Mouse (Mus musculus) embryo, embryonic 10.5 days (tissue): ENCODE measurements around the gene Eme1.
A peak's percentile ranks its signal among the peaks of the same experiment; 100 is the strongest.
"Not testable (repeated sequence)": the region's sequence is repeated elsewhere in the genome, so short reads cannot be mapped to it uniquely, and the experiment has no call there.

Source experiments
- DNase-seq: peaks from one replicate; pipeline ENCODE4 v3.0.0-alpha.2; 2015; ENCODE audit warnings: low spot score

Gene Eme1

GRCm38 (mm10) chr11:94653663-94654436 is at the start of gene Eme1, which contains the start of gene Mrpl27:
Gene Eme1 (minus strand): TSS chr11:94653964.
Gene Mrpl27 (plus strand): TSS chr11:94653767.
- DNase-seq: peak; percentile 90

GRCm38 (mm10) chr11:94702216-94702610 is 48.4 kb upstream of the Eme1 start:
- no peak for DNase-seq

DNA sequence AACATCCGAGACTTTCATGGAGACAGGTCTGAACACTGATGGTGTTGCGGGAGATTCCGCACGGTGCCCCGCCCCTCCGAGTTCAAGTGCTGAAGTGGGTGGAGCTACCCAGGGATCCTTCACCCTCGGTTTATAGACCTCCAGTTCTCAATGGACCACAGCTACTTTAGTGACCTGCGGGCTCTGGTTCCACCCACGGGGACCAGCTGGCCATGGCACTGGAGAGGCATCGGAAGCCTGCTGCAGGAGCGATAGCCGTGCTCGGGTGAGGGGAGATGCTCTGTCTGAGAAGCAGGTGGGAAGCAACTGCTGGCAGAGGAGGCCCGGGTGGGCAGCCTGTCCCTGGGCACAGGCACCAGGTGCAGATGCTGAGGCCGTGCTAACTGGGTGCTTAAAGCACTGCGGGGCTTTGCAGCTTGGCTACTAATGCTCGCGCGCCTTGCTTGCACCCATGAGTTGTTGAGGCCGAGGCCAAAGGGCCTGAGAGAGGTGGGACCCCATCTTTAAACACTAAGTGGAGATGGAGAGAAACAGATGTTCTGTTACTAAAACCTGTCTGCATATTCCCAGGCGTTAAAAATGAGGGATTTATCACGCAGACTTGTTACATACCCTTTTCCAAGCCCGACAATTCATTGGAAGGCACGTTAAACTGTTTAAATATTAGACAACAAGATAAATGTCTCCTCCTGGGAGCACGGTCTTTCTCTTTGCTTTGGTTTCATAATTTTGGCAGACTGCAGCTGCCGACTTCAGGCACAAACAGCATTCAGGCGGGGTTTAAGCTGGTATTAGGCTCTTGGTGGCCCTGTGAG is 47.8 kb upstream of the Eme1 start:
- no peak for DNase-seq

DNA sequence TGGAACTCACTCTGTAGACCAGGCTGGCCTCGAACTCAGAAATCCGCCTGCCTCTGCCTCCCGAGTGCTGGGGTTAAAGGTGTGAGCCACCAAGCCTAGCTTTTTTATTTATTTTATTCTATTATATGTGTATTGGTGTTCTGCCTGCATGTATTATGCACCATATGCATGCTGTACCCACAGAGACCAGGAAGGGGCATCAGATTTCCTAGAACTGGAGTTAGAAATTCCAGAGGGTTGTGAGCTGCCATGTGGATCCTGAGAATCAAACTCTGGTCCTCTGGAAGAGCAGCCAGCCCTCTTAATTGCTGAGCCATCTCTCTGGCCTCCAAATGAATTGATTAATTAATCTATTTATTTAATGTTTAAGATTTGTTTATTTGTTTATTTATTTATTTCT is 45.6 kb upstream of the Eme1 start:
- DNase-seq: no peak

- no peak for DNase-seq
Measured at GRCm38 (mm10) chr11:94697703-94698464, 44.1 kb upstream of the Eme1 start.

DNA sequence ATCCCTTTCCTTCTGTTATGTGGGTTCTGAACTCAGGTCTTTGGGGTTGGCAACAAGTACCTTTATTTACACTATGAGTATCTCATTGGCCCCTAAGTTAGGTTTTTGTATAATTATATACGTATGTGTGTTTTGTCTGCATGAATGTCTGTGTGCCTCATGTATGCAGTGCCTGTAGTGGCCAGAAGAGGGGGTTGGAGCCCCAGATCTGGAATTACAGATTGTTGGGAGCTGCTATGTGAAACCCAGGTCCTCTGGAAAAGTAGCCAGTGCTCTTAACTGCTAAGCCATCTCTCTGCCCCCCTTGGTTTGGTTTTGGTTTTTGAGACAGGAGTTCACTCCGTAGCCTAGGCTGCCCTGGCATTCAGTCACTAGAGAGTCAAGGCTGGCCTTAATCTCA is 43.4 kb upstream of the Eme1 start:
- no peak for DNase-seq

DNA sequence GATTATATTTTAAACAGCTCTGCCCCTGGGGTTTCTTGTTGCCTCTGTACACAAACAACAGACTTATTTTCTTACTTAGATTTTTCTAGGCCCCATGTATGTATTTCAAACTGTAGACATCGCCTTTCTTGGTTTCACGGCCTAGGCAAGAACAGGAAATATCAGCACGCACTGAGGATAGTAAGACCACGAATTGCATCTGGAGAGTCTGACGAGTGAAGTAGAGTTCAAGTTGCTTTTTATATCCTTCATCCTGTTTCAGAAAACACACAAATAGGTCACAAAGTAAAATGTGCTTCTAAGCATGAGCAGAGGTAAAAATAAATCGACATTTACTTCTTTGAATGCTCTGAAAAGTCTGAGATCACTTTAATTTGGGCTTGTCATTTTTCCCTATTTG is 41.7 kb upstream of the Eme1 start:
- no peak for DNase-seq

GRCm38 (mm10) chr11:94692502-94692901 is 38.7 kb upstream of the Eme1 start:
- not testable (repeated sequence) for DNase-seq

GRCm38 (mm10) chr11:94687178-94687577 is 33.4 kb upstream of the Eme1 start:
- DNase-seq: no peak

GRCm38 (mm10) chr11:94682427-94682826 is 28.7 kb upstream of the Eme1 start:
- DNase-seq: no peak

GRCm38 (mm10) chr11:94681640-94682039 is 27.9 kb upstream of the Eme1 start:
- DNase-seq: no peak

GRCm38 (mm10) chr11:94680639-94681038 is 26.9 kb upstream of the Eme1 start:
- no peak for DNase-seq

DNA sequence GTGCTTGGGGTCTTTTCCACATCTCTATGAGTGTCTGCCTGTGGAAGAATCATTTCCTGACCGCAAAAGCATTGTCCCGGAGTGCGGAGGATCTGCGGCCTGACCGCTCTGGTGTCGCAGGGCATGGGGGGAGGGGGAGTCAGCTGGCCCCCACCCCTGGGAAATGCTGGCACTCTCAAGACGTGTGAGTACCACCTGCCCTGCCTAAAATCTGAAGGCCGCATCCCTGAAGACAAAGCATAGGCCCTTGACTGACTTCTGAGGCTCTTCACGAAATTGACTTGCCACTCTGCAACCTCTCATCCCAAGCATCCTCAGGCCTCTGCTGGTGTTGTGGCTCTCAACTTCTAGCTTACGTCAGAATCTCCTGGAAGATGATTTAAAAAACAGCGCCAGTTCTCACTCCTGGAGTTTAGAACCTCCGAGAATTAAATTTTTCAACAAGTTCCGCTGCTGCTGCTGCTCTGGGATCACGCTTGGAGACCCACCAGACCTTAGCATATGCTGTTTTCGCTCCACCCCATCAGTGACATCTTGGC is 23.9 kb upstream of the Eme1 start:
- no peak for DNase-seq

- DNase-seq: peak; percentile 96
Measured at GRCm38 (mm10) chr11:94676754-94677606, 23.2 kb upstream of the Eme1 start, which contains the start of gene Xylt2. Gene Xylt2 (minus strand): TSS chr11:94677515.

DNA sequence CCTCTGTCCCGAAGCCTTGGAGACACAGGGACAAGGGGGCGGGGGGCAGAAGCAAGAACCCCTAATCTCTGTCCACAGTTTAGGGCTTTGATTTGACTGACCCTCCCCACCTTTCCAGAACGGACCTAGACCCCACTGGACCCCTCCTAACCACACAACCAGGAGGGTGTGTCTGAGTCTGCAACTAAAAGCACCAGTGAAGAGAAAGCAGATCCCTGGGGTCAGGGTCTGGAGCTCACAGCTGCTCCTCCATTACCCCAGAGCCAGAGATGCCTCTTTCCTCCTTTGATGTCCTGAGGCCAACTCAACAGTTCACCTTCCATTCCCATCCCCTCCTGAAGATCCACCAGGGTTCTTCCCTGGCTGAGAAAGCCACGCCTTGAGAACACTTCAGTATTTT is 22.5 kb upstream of the Eme1 start:
- DNase-seq: no peak

DNA sequence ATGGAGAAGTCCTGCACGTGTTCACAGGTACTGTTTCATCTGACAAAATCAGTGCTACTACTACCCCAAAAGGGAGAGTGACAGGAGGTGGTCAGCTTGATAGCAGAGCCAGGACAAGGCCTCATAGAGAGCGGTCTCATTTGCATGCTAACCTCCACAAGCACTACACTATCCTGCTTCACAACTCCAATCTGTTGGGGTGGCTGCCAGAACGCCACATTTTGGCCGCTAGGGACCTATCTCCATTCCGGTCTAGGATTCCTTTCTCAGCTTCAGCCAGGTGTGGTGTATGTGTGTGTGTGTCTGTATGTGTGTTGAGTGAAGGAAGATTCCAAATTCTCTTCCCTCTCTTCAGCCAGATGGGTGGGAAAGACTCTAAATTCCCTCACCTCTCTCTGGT is 21.7 kb upstream of the Eme1 start:
- no peak for DNase-seq

DNA sequence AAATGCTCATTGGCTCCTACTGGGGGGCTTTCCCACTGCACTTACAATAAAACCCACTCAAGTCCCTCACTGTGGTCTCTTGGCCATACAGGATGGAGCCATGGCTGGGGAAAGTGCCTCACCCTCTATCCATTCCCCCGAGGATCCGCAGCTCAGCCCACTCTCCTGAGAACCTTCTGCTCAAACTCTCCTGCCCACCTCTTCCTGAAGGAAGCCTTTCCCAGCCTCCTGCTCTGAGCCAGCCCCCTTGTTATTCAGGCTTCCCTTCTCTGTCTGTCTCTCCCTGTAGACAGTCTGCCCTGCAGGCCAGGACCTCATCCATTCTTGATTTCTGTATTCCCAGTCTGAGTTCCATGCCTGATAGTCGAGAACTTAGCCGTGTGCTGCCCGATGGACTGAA is 21.2 kb upstream of the Eme1 start:
- no peak for DNase-seq

GRCm38 (mm10) chr11:94665281-94665680 is 11.5 kb upstream of the Eme1 start:
- DNase-seq: no peak

- DNase-seq: no peak
Measured at GRCm38 (mm10) chr11:94661344-94661743, 7.6 kb upstream of the Eme1 start.

DNA sequence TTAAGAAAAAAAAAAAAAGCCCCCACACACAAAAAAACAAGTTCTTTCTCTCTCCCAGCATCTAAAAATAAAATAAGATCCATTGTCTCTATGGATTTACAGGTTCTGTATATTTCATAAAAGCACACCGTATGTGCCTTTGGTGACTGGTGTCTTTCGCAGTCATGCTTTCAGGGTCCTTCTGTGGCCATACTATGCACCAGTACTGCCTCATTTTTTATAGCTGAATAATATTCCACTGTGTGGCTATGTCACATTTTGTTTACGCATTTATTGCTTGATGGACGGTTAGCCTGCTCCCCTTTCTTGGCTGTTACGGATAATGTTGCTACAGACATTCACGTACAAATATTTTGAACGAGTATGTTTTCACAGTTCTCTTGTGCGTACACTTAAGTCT is 791 bp downstream of the Eme1 start:
- no peak for DNase-seq

DNA sequence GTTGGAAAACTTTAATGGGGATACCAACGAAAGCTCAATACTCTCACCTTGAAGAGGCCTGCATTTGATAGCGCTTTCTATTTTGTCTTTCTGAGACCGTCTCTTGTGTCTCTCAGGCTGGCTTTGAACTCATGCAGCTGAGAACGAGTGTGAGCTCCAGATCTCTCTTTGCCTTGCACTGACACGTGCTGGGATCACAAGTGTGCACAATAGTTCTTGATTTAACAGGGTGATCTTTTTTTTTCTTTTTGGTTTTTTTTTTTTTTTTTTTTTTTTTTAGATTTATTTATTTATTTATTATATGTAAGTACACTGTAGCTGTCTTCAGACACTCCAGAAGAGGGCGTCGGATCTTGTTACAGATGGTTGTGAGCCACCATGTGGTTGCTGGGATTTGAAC is 2.5 kb downstream of the Eme1 start:
- DNase-seq: not testable (repeated sequence)
